Mouse (Mus musculus) limb, embryonic 12.5 days (tissue): ENCODE results near the gene Mto1. TPM values are rescaled to one million over a fixed set of nuclear protein-coding genes. Genes with fewer than 3 reads are reported as not detected.
"Not testable (repeated sequence)": the region's sequence is repeated elsewhere in the genome, so short reads cannot be mapped to it uniquely, and the experiment has no call there.

Experiments used
- ATAC-seq: fragments of 200-750 bp; cut with Nextera tagmentation; 2 replicates; pipeline ENCODE4 v1.8.0; 2017; ENCODE audit warnings: low read depth, moderate TSS enrichment; ENCODE audit not compliant: insufficient number of reproducible peaks, insufficient read depth, low FRiP score, low TSS enrichment
- H3K27ac ChIP-seq: fragments of 300-500 bp; sonication (generic); 2 replicates; pipeline ENCODE4 v1.5.1; 2016; ENCODE audit warnings: mild to moderate bottlenecking, moderate library complexity
- H3K27me3 ChIP-seq: fragments of 300-500 bp; sonication (generic); 2 replicates; pipeline ENCODE4 v1.6.1; 2016; ENCODE audit warnings: mild to moderate bottlenecking, moderate library complexity
- H3K36me3 ChIP-seq: fragments of 300-500 bp; sonication (generic); 2 replicates; pipeline ENCODE4 v1.6.1; 2016; ENCODE audit warnings: mild to moderate bottlenecking, moderate library complexity
- H3K4me1 ChIP-seq: fragments of 300-500 bp; sonication (generic); replicated peaks from 2 replicates; pipeline ENCODE4 v1.6.1; 2016
- H3K4me2 ChIP-seq: fragments of 300-500 bp; sonication (generic); 2 replicates; pipeline ENCODE4 v1.6.1; 2016; ENCODE audit warnings: mild to moderate bottlenecking, moderate library complexity
- H3K4me3 ChIP-seq: fragments of 300-500 bp; sonication (generic); replicated peaks from 2 replicates; pipeline ENCODE4 v1.5.1; 2016; ENCODE audit warnings: mild to moderate bottlenecking
- H3K9ac ChIP-seq: fragments of 300-500 bp; sonication (generic); replicated peaks from 2 replicates; pipeline ENCODE4 v1.6.1; 2016; ENCODE audit warnings: mild to moderate bottlenecking, moderate library complexity
- H3K9me3 ChIP-seq: fragments of 300-500 bp; sonication (generic); 2 replicates; pipeline ENCODE4 v1.6.1; 2016; ENCODE audit warnings: mild to moderate bottlenecking, moderate library complexity
- WGBS: fragments of 180-500 bp; shearing (Covaris S2); methylation state at CpG from one replicate; pipeline ENCODE4 v1.1.7; 2016; 5-methylcytosine and 5-hydroxymethylcytosine counted together
- polyA plus RNA-seq: library from polyadenylated mRNA; unstranded; fragments of >200 nt; fragmentation: Nextera tagmentation; extraction: Ambion mirVana; gene quantifications from 2 replicates; pipeline ENCODE4 v1.2.1, GENCODE M21; 2016

Mto1 gene
- polyA plus RNA-seq, 1 experiment from 2014 or later: 20.3 TPM

DNA sequence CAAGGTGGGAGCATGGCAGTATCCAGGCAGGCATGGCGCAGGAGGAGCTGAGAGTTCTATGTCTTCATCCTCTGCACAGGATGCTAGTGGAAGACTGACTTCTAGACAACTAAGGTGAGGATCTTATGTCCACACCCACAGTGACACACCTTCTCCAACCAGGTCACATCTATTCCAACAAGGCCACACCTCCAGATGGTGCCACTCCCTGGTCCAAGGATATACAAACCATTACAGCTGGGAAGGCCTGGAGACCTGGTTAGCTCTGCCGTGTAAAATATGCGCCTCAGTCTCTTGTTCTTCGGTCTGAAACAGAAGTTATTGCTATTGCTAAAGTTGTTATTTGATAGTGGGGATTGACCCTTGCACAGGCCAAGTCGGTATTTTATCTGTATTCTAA lies 40.0 kb downstream of the Mto1 start:
- not testable (repeated sequence) for H3K9me3 ChIP-seq, H3K4me3 ChIP-seq, H3K9ac ChIP-seq, H3K4me2 ChIP-seq, H3K4me1 ChIP-seq, H3K27ac ChIP-seq, H3K27me3 ChIP-seq, H3K36me3 ChIP-seq, ATAC-seq
- WGBS: 97% methylated on average over 5 of the region's 5 CpGs

DNA sequence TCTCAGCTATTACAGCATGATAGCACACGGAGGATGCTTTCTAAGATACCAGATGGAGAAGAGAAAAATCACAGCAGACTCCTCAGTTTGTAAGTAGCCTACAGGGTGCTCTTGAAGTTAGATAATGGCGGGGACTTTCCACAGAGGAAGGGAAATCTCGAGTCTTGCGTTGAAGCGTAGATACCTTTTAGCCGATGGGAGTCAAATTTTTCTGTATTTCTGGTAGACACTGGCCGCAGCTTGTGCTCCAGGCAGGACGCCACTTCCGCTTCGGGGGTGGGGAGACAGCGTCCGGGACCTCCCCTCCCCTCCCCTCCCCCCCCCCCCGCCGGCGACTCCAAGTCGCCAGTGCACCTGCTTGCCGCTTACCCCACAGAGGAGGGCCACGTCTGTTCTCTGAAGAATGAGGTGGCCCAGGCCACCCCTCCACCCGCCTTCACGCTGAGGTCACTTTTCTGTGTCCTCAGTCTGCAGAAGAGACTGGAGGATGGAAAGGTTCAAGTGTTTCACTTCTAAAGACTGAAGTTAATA lies 40.9 kb downstream of the Mto1 start, which contains the start of gene Eef1a1:
TSS of gene Eef1a1 (minus strand) at position 262 of the 531 bp plus-strand sequence.
- Histone ChIP-seq H3K9ac (peak within 1 kb of the TSS; percentile 60), H3K4me1 (0 out of 2 replicates have a peak, but pooled peaks cover 7% of the 10 kb centered on the region), H3K27me3 (no peaks in the 10 kb centered on the region), H3K36me3 (no peaks in the 10 kb centered on the region), H3K4me3 (peak within 1 kb of the TSS; percentile 40), H3K4me2 (peak within 1 kb of the TSS; percentile 64), H3K9me3 (no peaks in the 10 kb centered on the region), H3K27ac (peak within 1 kb of the TSS; percentile 59; the same call in 1 of the 2 replicates)
- no peak; the same call in 1 of the 2 replicates for ATAC-seq
- 4% methylated on average over 15 of the region's 20 CpGs for WGBS

DNA sequence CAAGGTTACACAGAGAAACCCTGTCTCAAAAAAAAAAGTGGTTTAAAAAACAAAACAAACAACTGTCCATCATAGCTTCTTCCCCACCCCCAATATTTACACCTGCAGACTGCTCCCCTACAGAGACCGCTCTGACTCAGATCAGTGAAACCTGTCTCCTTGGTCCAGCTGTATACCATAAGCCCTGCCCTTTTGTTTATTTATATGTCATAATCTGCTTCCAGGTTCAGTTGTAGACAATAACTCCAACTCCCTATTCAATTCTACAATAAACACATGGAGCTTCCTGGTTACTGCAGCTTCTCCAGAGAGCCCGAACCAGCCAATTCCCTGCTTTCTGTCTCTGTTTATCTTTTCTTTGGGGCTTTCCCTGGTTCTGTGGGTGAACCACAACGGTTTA lies 43.2 kb downstream of the Mto1 start:
- Histone ChIP-seq H3K36me3 (no peaks in the 10 kb centered on the region), H3K27me3 (no peaks in the 10 kb centered on the region), H3K4me1 (0 out of 2 replicates have a peak, but pooled peaks cover 7% of the 10 kb centered on the region), H3K4me3 (no peak overlapping the region), H3K4me2 (no peak overlapping the region), H3K27ac (no peak overlapping the region), H3K9me3 (no peaks in the 10 kb centered on the region), H3K9ac (no peak overlapping the region)
- no peak for ATAC-seq
- 75% methylated on average over 3 of the region's 3 CpGs for WGBS

DNA sequence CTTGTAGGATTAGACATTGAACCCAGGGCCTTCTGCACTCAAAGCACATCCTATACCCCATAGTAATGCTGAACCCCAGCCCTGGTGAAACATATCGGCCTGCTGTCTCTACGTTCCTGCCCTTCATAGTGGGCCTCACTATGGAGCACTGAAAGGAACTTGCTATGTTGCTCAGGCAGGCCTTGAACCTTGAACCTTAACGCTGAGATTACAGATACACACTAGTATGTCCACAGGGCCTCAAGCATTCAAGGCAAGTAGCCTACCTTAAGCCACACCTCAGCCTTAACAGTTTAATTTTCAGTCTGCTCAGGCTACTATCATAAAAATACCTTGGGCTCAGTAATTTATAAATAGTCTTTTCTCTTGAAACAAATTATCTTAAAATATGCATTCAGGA lies 44.2 kb downstream of the Mto1 start:
- no peak overlapping the region for H3K4me2 ChIP-seq
- H3K36me3 ChIP-seq: no peaks in the 10 kb centered on the region
- H3K27ac ChIP-seq: no peak overlapping the region
- no peaks in the 10 kb centered on the region for H3K27me3 ChIP-seq
- 0 out of 2 replicates have a peak, but pooled peaks cover 7% of the 10 kb centered on the region for H3K4me1 ChIP-seq
- 94% methylated on average over 3 of the region's 3 CpGs for WGBS
- H3K9ac ChIP-seq: no peak overlapping the region
- no peak for ATAC-seq
- no peak overlapping the region for H3K4me3 ChIP-seq
- H3K9me3 ChIP-seq: no peaks in the 10 kb centered on the region

DNA sequence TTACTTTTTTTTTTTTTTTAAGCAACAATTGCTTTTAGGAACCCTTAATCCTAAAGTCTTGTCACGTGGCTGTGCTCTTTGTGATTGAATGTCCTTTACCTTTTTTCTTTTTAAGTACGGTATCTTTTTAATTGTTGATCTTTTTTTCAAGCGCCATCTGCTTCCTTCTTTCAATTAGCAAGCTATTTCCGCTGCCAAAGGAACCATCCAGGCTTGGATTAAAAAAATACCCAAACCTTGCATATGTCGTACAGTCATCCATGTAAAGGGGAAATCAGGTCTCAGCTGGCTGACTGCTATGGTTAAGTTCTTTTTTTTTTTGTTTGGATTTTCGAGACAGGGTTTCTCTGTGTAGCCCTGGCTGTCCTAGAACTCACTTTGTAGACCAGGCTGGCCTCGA lies 45.2 kb downstream of the Mto1 start:
- Histone ChIP-seq H3K36me3 (no peaks in the 10 kb centered on the region), H3K27me3 (no peaks in the 10 kb centered on the region), H3K27ac (no peak overlapping the region), H3K9me3 (no peaks in the 10 kb centered on the region), H3K9ac (no peak overlapping the region), H3K4me2 (no peak overlapping the region), H3K4me3 (no peak overlapping the region), H3K4me1 (0 out of 2 replicates have a peak, but pooled peaks cover 7% of the 10 kb centered on the region)
- WGBS: 85% methylated on average over 7 of the region's 7 CpGs
- no peak for ATAC-seq

DNA sequence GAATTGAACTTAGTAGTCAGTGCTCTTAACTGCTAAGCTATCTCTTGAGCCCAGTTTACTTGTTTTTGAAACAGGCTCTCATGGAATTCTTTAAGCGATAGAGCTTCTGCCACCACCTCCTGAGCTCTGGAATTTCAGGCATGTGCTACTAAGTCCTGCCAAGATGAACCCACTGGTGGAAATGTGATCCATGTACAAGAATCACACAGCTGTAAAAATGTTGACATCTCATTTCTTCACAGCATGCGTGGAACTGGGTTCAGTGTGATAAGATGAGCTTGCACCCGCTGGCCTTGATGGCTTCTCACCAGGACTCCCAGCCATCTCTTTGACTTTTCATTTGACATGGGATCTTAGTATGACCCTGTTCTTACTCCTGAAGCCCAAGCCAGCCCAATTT lies 52.4 kb downstream of the Mto1 start:
- Histone ChIP-seq H3K27ac (no peak overlapping the region), H3K27me3 (no peaks in the 10 kb centered on the region), H3K36me3 (no peaks in the 10 kb centered on the region), H3K9ac (no peak overlapping the region), H3K4me3 (no peak overlapping the region), H3K4me2 (no peak overlapping the region), H3K9me3 (no peaks in the 10 kb centered on the region), H3K4me1 (peaks cover 7% of the 10 kb centered on the region)
- no peak for ATAC-seq
- 72% methylated on average over 3 of the region's 3 CpGs for WGBS

DNA sequence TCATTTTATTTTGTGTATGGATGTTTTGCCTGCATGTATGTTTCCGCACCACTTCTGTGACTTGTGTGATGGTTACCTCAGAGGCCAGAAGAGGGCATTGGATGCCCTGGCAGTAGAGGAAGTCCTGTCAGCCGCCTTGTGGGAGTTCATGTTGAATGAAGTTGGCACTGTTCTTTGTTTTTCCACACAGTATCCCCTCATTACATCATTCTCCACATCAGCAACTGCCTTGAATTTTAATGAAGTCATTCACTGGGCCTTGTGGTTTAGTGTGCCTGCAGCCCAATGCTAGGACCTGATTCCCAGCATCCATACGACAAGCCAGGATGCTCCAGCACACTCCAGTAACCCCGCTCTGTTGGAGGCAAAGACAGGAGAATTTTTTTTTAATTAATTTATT lies 53.3 kb downstream of the Mto1 start:
- 89% methylated on average over 4 of the region's 4 CpGs for WGBS
- H3K4me2 ChIP-seq: no peak overlapping the region
- H3K4me3 ChIP-seq: no peak overlapping the region
- H3K27ac ChIP-seq: no peak overlapping the region
- H3K9me3 ChIP-seq: no peaks in the 10 kb centered on the region
- H3K9ac ChIP-seq: no peak overlapping the region
- H3K4me1 ChIP-seq: peaks cover 7% of the 10 kb centered on the region
- no peak for ATAC-seq
- no peaks in the 10 kb centered on the region for H3K27me3 ChIP-seq
- H3K36me3 ChIP-seq: no peaks in the 10 kb centered on the region

DNA sequence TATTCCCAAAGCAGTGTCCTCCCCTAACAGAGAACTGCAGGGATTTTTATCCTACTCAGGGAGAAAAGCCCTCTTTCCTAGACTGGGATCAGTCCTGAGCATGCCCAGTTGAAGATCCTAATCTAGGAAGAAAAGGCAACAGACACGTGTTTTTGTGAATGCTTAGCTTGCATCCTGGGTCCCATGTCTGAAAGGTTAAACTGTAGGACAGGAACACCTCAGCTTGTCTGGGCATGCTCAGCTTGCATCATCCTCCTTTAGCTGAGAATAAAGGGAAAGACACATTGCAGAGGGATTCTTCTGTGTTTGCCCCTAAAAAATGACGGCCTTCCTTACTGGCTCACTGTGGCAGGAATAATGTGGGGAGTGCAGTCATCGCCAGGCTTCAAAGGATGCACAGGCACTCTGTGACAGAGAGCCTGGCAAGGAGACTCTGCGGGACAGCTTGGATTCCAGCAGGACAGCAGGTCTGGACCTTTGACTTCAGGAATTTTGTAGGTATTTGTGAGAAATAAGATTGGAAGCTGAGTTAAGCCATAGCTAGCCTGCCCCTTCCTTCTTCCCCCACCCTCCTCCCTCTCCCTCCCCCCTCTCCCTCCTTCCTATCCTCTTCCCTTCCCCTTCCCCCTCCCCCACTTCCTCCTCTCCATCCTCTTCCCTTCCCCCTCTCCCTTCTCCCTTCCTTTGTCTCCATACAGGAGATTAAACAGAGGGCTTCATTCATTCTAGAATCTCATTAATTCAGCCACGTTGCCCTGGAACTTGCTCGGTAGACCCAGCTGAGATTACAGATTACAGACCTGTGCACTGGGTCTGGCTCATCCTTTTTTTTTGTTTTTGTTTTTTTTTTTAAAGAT lies 55.4 kb downstream of the Mto1 start:
- H3K36me3 ChIP-seq: no peaks in the 10 kb centered on the region
- WGBS: 16% methylated on average over 6 of the region's 6 CpGs
- no peaks in the 10 kb centered on the region for H3K9me3 ChIP-seq
- H3K9ac ChIP-seq: 0 out of 2 replicates have a peak overlapping the region, but pooled peaks have one; percentile 23
- H3K4me2 ChIP-seq: peak overlapping the region; percentile 19; the same call in 1 of the 2 replicates
- H3K27me3 ChIP-seq: no peaks in the 10 kb centered on the region
- peak overlapping the region; percentile 41; the same call in 1 of the 2 replicates for H3K27ac ChIP-seq
- H3K4me3 ChIP-seq: no peak overlapping the region
- no peak for ATAC-seq
- H3K4me1 ChIP-seq: peaks cover 7% of the 10 kb centered on the region

DNA sequence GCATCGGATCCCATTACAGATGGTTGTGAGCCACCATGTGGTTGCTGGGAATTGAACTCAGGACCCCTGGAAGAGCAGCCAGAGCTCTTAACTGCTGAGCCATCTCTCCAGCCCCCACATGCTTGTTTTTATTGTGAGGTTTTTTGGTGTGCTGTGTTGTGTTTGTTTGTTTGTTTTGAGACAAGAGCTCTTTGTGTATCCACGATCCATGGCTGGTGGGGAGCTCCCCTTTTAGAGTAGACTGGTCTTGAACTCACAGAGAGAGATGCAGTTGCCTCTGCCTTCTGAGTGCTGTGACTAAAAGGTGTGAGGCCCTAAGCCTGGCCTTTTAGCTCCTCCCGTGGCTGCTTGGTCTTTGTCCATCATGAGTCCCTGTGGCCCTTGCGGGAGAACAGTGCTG lies 56.1 kb downstream of the Mto1 start:
- H3K27ac ChIP-seq: no peak overlapping the region

DNA sequence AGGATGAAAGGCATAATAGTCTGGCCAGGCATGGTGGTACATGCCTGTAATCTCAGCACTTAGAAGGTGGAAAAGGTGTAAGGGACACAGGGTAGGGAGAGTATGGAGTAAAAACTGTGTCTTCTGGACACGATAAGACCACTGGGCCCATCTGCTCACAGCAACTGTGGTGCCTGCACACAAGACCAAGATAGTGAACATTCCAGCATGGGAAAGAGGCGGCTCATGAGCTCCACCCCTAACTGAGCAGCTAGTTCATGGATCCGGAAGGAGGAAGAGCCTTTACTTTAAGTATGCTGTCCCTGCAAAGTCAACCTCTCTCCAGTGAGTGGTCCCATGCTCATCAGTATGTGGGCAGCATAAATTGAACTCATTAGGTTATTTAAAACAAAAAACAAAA lies 56.7 kb downstream of the Mto1 start:
- 75% methylated on average over 3 of the region's 3 CpGs for WGBS
- H3K36me3 ChIP-seq: no peaks in the 10 kb centered on the region
- H3K4me1 ChIP-seq: peaks cover 7% of the 10 kb centered on the region
- no peaks in the 10 kb centered on the region for H3K9me3 ChIP-seq
- H3K27me3 ChIP-seq: no peaks in the 10 kb centered on the region
- H3K4me2 ChIP-seq: no peak overlapping the region
- no peak overlapping the region for H3K4me3 ChIP-seq
- no peak for ATAC-seq
- H3K9ac ChIP-seq: no peak overlapping the region
- no peak overlapping the region for H3K27ac ChIP-seq

More for the DNA sequence above, 56.1 kb downstream of the Mto1 start:
- Histone ChIP-seq H3K4me1 (peaks cover 7% of the 10 kb centered on the region), H3K9ac (no peak overlapping the region), H3K36me3 (no peaks in the 10 kb centered on the region), H3K9me3 (no peaks in the 10 kb centered on the region), H3K4me3 (no peak overlapping the region), H3K27me3 (no peaks in the 10 kb centered on the region), H3K4me2 (no peak overlapping the region)
- WGBS: 78% methylated on average over 4 of the region's 4 CpGs
- ATAC-seq: no peak

DNA sequence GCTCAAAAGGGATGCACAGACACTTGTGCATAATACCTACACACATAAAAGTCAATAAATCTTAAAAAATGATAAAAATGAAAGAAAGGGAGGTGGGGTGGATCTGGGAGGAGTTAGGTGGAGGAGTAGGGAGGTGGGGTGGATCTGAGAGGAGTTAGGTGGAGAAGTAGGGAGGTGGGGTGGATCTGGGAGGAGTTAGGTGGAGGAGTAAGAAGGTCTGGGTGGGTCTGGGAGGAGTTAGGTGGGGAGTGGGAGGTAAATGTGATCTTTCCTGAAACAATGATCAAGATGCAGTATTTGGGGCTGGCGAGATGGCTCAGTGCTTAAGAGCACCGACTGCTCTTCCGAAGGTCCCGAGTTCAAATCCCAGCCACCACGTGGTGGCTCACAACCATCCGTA lies 57.2 kb downstream of the Mto1 start:
- no peaks in the 10 kb centered on the region for H3K27me3 ChIP-seq
- ATAC-seq: no peak
- no peak overlapping the region for H3K4me2 ChIP-seq
- H3K4me1 ChIP-seq: peaks cover 7% of the 10 kb centered on the region
- no peaks in the 10 kb centered on the region for H3K9me3 ChIP-seq
- H3K9ac ChIP-seq: no peak overlapping the region
- no peaks in the 10 kb centered on the region for H3K36me3 ChIP-seq
- WGBS: 89% methylated on average over 6 of the region's 6 CpGs
- H3K27ac ChIP-seq: no peak overlapping the region
- H3K4me3 ChIP-seq: no peak overlapping the region
